Mouse (Mus musculus) right cerebral cortex, postnatal 14 days (tissue): ENCODE measurements at regions not wholly inside any gene's neighbourhood (a gene's known extent, or its start where the extent isn't known, plus 50 kb on each side); places are given as distances from the start of the nearest gene placed in this dataset.
A peak's percentile ranks its signal among the peaks of the same experiment; 100 is the strongest.

ENCODE experiments used
- DNase-seq: peaks from one replicate; pipeline ENCODE4 v3.0.0; 2022

GRCm38 (mm10) chr8:26226612-26227528 lies 107.5 kb downstream of the Gm45692 start:
- no peak for DNase-seq

- DNase-seq = no peak
Measured at GRCm38 (mm10) chr8:26227529-26227895, 108.2 kb downstream of the Gm45692 start.

GRCm38 (mm10) chr8:26229548-26229947 lies 110.2 kb downstream of the Gm45692 start:
- no peak for DNase-seq

GRCm38 (mm10) chr8:26239075-26239474 lies 119.7 kb downstream of the Gm45692 start:
- no peak for DNase-seq

- no peak for DNase-seq
Measured at GRCm38 (mm10) chr8:26239604-26240003, 120.3 kb downstream of the Gm45692 start.

GRCm38 (mm10) chr8:26243743-26244142 lies 124.4 kb downstream of the Gm45692 start:
- no peak for DNase-seq

GRCm38 (mm10) chr8:26244308-26244707 lies 125.0 kb downstream of the Gm45692 start:
- DNase-seq = no peak

GRCm38 (mm10) chr8:26255191-26255669 lies 135.9 kb downstream of the Gm45692 start:
- DNase-seq = no peak

- DNase-seq = no peak
Measured at GRCm38 (mm10) chr8:26260294-26260693, 141.0 kb downstream of the Gm45692 start.

GRCm38 (mm10) chr8:26262536-26262935 lies 143.2 kb downstream of the Gm45692 start:
- DNase-seq = no peak

GRCm38 (mm10) chr8:26264869-26265321 lies 145.6 kb downstream of the Gm45692 start:
- no peak for DNase-seq

GRCm38 (mm10) chr8:26265366-26265765 lies 146.0 kb downstream of the Gm45692 start:
- DNase-seq = no peak

GRCm38 (mm10) chr8:26266384-26266783 lies 147.1 kb downstream of the Gm45692 start:
- DNase-seq = no peak

GRCm38 (mm10) chr8:26267569-26267968 lies 148.2 kb downstream of the Gm45692 start:
- DNase-seq = no peak

- no peak for DNase-seq
Measured at GRCm38 (mm10) chr8:26268751-26269415, 149.5 kb downstream of the Gm45692 start.

GRCm38 (mm10) chr8:26272110-26272509 lies 152.8 kb downstream of the Gm45692 start:
- DNase-seq = peak; percentile 18

- DNase-seq = no peak
Measured at GRCm38 (mm10) chr8:26272675-26273414, 153.5 kb downstream of the Gm45692 start.

GRCm38 (mm10) chr8:26273415-26273760 lies 154.1 kb downstream of the Gm45692 start:
- DNase-seq = no peak

- DNase-seq = no peak
Measured at GRCm38 (mm10) chr8:26273792-26274191, 154.5 kb downstream of the Gm45692 start.

GRCm38 (mm10) chr8:26274481-26274880 lies 155.1 kb downstream of the Gm45692 start:
- DNase-seq = no peak

GRCm38 (mm10) chr8:26282156-26282935 lies 163.0 kb downstream of the Gm45692 start:
- no peak for DNase-seq

- DNase-seq = no peak
Measured at GRCm38 (mm10) chr8:26283957-26284356, 164.6 kb downstream of the Gm45692 start.
